Mouse (Mus musculus) embryo, embryonic 9.5 days (tissue): Measurements from ENCODE around the gene Pfkl.
A peak's percentile ranks its signal among the peaks of the same experiment; 100 is the strongest.
"Not testable (repeated sequence)": the region's sequence is repeated elsewhere in the genome, so short reads cannot be mapped to it uniquely, and the experiment has no call there.

Experiments
- DNase-seq: peaks from one replicate; pipeline ENCODE4 v3.0.0-alpha.2; 2017; ENCODE audit errors: extremely low spot score

Pfkl gene

GRCm38 (mm10) chr10:77971709-77972553 lies 38.0 kb downstream of the Pfkl start:
- no peak for DNase-seq

GRCm38 (mm10) chr10:77971191-77971590 lies 38.7 kb downstream of the Pfkl start:
- DNase-seq = no peak

- DNase-seq = no peak
Measured at GRCm38 (mm10) chr10:77970481-77970880, 39.4 kb downstream of the Pfkl start, which contains the start of gene Trpm2. TSS of gene Trpm2 (minus strand) at chr10:77970563.

GRCm38 (mm10) chr10:77969973-77970325 lies 39.9 kb downstream of the Pfkl start:
- no peak for DNase-seq

- DNase-seq = peak; percentile 56
Measured at GRCm38 (mm10) chr10:77969274-77969972, 40.5 kb downstream of the Pfkl start.

- DNase-seq = no peak
Measured at GRCm38 (mm10) chr10:77963971-77964370, 45.9 kb downstream of the Pfkl start.

GRCm38 (mm10) chr10:77962725-77963124 lies 47.2 kb downstream of the Pfkl start:
- no peak for DNase-seq

GRCm38 (mm10) chr10:77950468-77950867 lies 59.4 kb downstream of the Pfkl start:
- DNase-seq = not testable (repeated sequence)

- no peak for DNase-seq
Measured at GRCm38 (mm10) chr10:77939685-77940084, 70.2 kb downstream of the Pfkl start.
